Mouse (Mus musculus) spleen, adult 2 months (tissue): ENCODE data around the gene Babam2. TPM values are rescaled to one million over a fixed set of nuclear protein-coding genes. Genes with fewer than 3 reads are reported as not detected.
"Not testable (repeated sequence)": the region's sequence is repeated elsewhere in the genome, so short reads cannot be mapped to it uniquely, and the experiment has no call there.

Source experiments
- DNase-seq, 2 experiments: peaks; one replicate each; pipeline versions ENCODE4 v3.0.0 to v3.0.0-alpha.2; 2012 to 2021; ENCODE audit warnings: low spot score in 2 of 2, low read depth in 1 of 2
- H3K27ac ChIP-seq: fragments of 200-500 bp; 2 replicates; pipeline ENCODE4 v1.5.1; 2012; ENCODE audit warnings: low read length, inconsistent platforms; ENCODE audit not compliant: insufficient read depth
- H3K27me3 ChIP-seq: fragments of 200-500 bp; 2 replicates; pipeline ENCODE4 v1.6.1; 2012; ENCODE audit warnings: mild to moderate bottlenecking, moderate library complexity, low read length, inconsistent platforms; ENCODE audit not compliant: control insufficient read depth, insufficient read depth
- H3K36me3 ChIP-seq: fragments of 200-500 bp; 2 replicates; pipeline ENCODE4 v1.6.1; 2012; ENCODE audit warnings: mild to moderate bottlenecking, low read length, inconsistent platforms; ENCODE audit not compliant: control insufficient read depth, insufficient read depth
- H3K4me1 ChIP-seq: fragments of 200-500 bp; 2 replicates; pipeline ENCODE4 v1.6.1; 2011; ENCODE audit warnings: inconsistent platforms; ENCODE audit not compliant: control insufficient read depth, insufficient read depth, insufficient read length
- H3K4me3 ChIP-seq: fragments of 200-500 bp; 2 replicates; pipeline ENCODE4 v1.5.1; 2011; ENCODE audit warnings: mild to moderate bottlenecking, inconsistent platforms; ENCODE audit not compliant: insufficient read depth, insufficient read length; ENCODE audit errors: extremely low read depth
- CTCF ChIP-seq: fragments of 200-500 bp; IDR thresholded peaks from 2 replicates; pipeline ENCODE4 v1.5.1; 2011; ENCODE audit warnings: mild to moderate bottlenecking, inconsistent platforms; ENCODE audit not compliant: insufficient read depth, insufficient read length, insufficient replicate concordance; ENCODE audit errors: extremely low read depth
- POLR2A ChIP-seq: fragments of 200-500 bp; IDR thresholded peaks from 2 replicates; pipeline ENCODE4 v1.6.1; 2011; ENCODE audit warnings: low read depth, low read length, inconsistent platforms
- WGBS: fragments of 180-500 bp; shearing (Covaris S2); methylation state at CpG from one replicate; pipeline ENCODE4 v1.1.7; 2018; 5-methylcytosine and 5-hydroxymethylcytosine counted together
- polyA plus RNA-seq: library from polyadenylated mRNA; depleted of rRNA; stranded (reverse); fragments of >200 nt; gene quantifications from 2 replicates; pipeline ENCODE4 v1.2.3, GENCODE M21; 2012

The Babam2 gene
- polyA plus RNA-seq, 1 experiment: 12.2 TPM

- H3K4me1 ChIP-seq: no peaks in the 10 kb centered on the region
- TF ChIP-seq CTCF (no peak), POLR2A (no peak)
- H3K4me3 ChIP-seq: no peak overlapping the region
- H3K36me3 ChIP-seq: no peaks in the 10 kb centered on the region
- DNase-seq: no peak
- no peaks in the 10 kb centered on the region for H3K27me3 ChIP-seq
- no peak overlapping the region for H3K27ac ChIP-seq
Observed at GRCm38 (mm10) chr5:31796979-31797378, 99.5 kb downstream of the Babam2 start.

- not testable (repeated sequence) for H3K4me1 ChIP-seq, H3K4me3 ChIP-seq, DNase-seq, H3K36me3 ChIP-seq, H3K27ac ChIP-seq, H3K27me3 ChIP-seq
- WGBS: 94% methylated on average over 8 of the region's 8 CpGs
Observed at GRCm38 (mm10) chr5:31804211-31804610, 106.7 kb downstream of the Babam2 start.

- Histone ChIP-seq H3K36me3 (no peaks in the 10 kb centered on the region), H3K4me1 (no peaks in the 10 kb centered on the region), H3K27ac (no peak overlapping the region), H3K27me3 (no peaks in the 10 kb centered on the region), H3K4me3 (no peak overlapping the region)
- TF ChIP-seq CTCF (no peak), POLR2A (no peak)
- WGBS: 83% methylated on average over 8 of the region's 8 CpGs
- no peak for DNase-seq
Observed at GRCm38 (mm10) chr5:31804751-31805150, 107.3 kb downstream of the Babam2 start.

- H3K4me1 ChIP-seq: no peaks in the 10 kb centered on the region; the same call in 1 of the 2 replicates
- no peak for DNase-seq
- WGBS: 94% methylated on average over 6 of the region's 6 CpGs
- no peaks in the 10 kb centered on the region for H3K27me3 ChIP-seq
- no peak overlapping the region for H3K27ac ChIP-seq
- H3K4me3 ChIP-seq: no peak overlapping the region
- TF ChIP-seq CTCF: no peak
- no peak for TF ChIP-seq POLR2A
- H3K36me3 ChIP-seq: no peaks in the 10 kb centered on the region
Observed at GRCm38 (mm10) chr5:31807312-31807711, 109.8 kb downstream of the Babam2 start.

- no peak overlapping the region for H3K4me3 ChIP-seq
- no peaks in the 10 kb centered on the region; the same call in 1 of the 2 replicates for H3K4me1 ChIP-seq
- no peak for TF ChIP-seq POLR2A
- no peak for TF ChIP-seq CTCF
- H3K36me3 ChIP-seq: no peaks in the 10 kb centered on the region
- 91% methylated on average over 2 of the region's 2 CpGs for WGBS
- no peak for DNase-seq
- H3K27me3 ChIP-seq: no peaks in the 10 kb centered on the region
- no peak overlapping the region for H3K27ac ChIP-seq
Observed at GRCm38 (mm10) chr5:31808271-31808670, 110.8 kb downstream of the Babam2 start.

- TF ChIP-seq CTCF (no peak), POLR2A (no peak)
- Histone ChIP-seq H3K27ac (no peak overlapping the region), H3K27me3 (no peaks in the 10 kb centered on the region), H3K4me3 (no peak overlapping the region), H3K4me1 (no peaks in the 10 kb centered on the region; the same call in 1 of the 2 replicates), H3K36me3 (no peaks in the 10 kb centered on the region)
- 44% methylated on average over 12 of the region's 12 CpGs for WGBS
- DNase-seq: no peak
Observed at GRCm38 (mm10) chr5:31810796-31811662, 113.5 kb downstream of the Babam2 start.

GRCm38 (mm10) chr5:31811663-31812001 is 114.1 kb downstream of the Babam2 start:
- Histone ChIP-seq H3K4me3 (no peak overlapping the region), H3K27me3 (no peaks in the 10 kb centered on the region), H3K36me3 (no peaks in the 10 kb centered on the region), H3K27ac (no peak overlapping the region), H3K4me1 (no peaks in the 10 kb centered on the region; the same call in 1 of the 2 replicates)
- TF ChIP-seq POLR2A (no peak), CTCF (no peak)
- WGBS: 79% methylated on average over 1 of the region's 1 CpGs
- DNase-seq: no peak
